Comparison of ENCODE assay signal across 8 mouse cellular contexts in genomic region chr2:116074726-116075440, GRCm38 (mm10). TPM values are rescaled to one million over a fixed set of nuclear protein-coding genes. Genes with fewer than 3 reads are reported as not detected.
A peak's percentile ranks its signal among the peaks of the same experiment; 100 is the strongest.
DNase-seq lines count a peak whose midpoint lies in the region; ATAC-seq and TF ChIP-seq lines count a peak whose summit lies in the region.

No protein-coding gene starts in this region.

- H3K4me1 ChIP-seq in E14TG2a.4 (replicated peaks; ENCODE audit: low read depth, low read length) = peaks cover 26% of the 10 kb centered on the region
- peaks cover 33% of the 10 kb centered on the region for H3K4me1 ChIP-seq in forebrain, embryonic 15.5 days
- H3K4me1 ChIP-seq in liver, embryonic 13.5 days (replicated peaks) = 0 out of 2 replicates have a peak, but pooled peaks cover 5% of the 10 kb centered on the region

- no peaks in the 10 kb centered on the region for H3K36me3 ChIP-seq in E14TG2a.4 (ENCODE audit: insufficient read depth, low read length)
- H3K36me3 ChIP-seq in forebrain, embryonic 15.5 days = no peaks in the 10 kb centered on the region
- no peaks in the 10 kb centered on the region for H3K36me3 ChIP-seq in liver, embryonic 13.5 days

- H3K9me3 ChIP-seq in E14TG2a.4 (ENCODE audit: low read length) = no peaks in the 10 kb centered on the region
- H3K9me3 ChIP-seq in forebrain, embryonic 15.5 days = no peaks in the 10 kb centered on the region
- no peaks in the 10 kb centered on the region for H3K9me3 ChIP-seq in liver, embryonic 13.5 days (replicated peaks)

- DNase-seq in heart, adult 11 months = peak; percentile 85
- DNase-seq in heart, postnatal 4 days = no peak
- DNase-seq in liver, embryonic 13.5 days = no peak
- DNase-seq in frontal cortex, postnatal 10 days (ENCODE audit: low spot score in 2 of 2) = no peak
- no peak for DNase-seq in thymus, postnatal 14 days
- DNase-seq in left cerebral cortex, postnatal 4 days = no peak

- peaks cover 88% of the 10 kb centered on the region for H3K27me3 ChIP-seq in E14TG2a.4 (ENCODE audit: insufficient read depth, low read length)
- H3K27me3 ChIP-seq in forebrain, embryonic 15.5 days = no peaks in the 10 kb centered on the region
- peaks cover 80% of the 10 kb centered on the region for H3K27me3 ChIP-seq in liver, embryonic 13.5 days

- peak overlapping the region; percentile 99 for H3K27ac ChIP-seq in forebrain, embryonic 15.5 days (replicated peaks)
- H3K27ac ChIP-seq in liver, embryonic 13.5 days = no peak overlapping the region

- H3K9ac ChIP-seq in forebrain, embryonic 15.5 days (replicated peaks) = peak overlapping the region; percentile 59
- no peak overlapping the region for H3K9ac ChIP-seq in liver, embryonic 13.5 days

- TF ChIP-seq CTCF in E14TG2a.4 (conservative IDR thresholded peaks at IDR 0.05; ENCODE audit: low read length) = no peak

- H3K4me2 ChIP-seq in forebrain, embryonic 15.5 days (replicated peaks) = peak overlapping the region; percentile 78
- H3K4me2 ChIP-seq in liver, embryonic 13.5 days = no peak overlapping the region

- intact Hi-C loops in left cerebral cortex, postnatal 4 days (cut with DNase I) = loop anchor here (2.0 kb wide), 1 partner anchor 740 kb away; no protein-coding TSS in a partner anchor

- ATAC-seq in forebrain, embryonic 15.5 days (replicated peaks) = 0 out of 2 replicates have a peak, but pooled peaks have one; percentile 9
- ATAC-seq in liver, embryonic 13.5 days (ENCODE audit: low read depth) = no peak

- peak overlapping the region; percentile 51 for H3K4me3 ChIP-seq in E14TG2a.4 (replicated peaks; ENCODE audit: low read length)
- peak overlapping the region; percentile 79 for H3K4me3 ChIP-seq in forebrain, embryonic 15.5 days
- peak overlapping the region; percentile 44; the same call in 1 of the 2 replicates for H3K4me3 ChIP-seq in liver, embryonic 13.5 days (replicated peaks)

- WGBS in forebrain, embryonic 15.5 days = 4% methylated on average over 17 of the region's 17 CpGs
- 9% methylated on average over 17 of the region's 17 CpGs for WGBS in liver, embryonic 13.5 days (ENCODE audit: insufficient replicate concordance)

RNA-seq across cellular contexts. Expression of gene Meis2, which starts 9.2 kb away (rescaled TPM):
- 10 to 100 TPM; 33.2 to 36.6 TPM for total RNA-seq in heart, postnatal 4 days (2021)
- 155 and 167 TPM in 2 replicates for polyA plus RNA-seq in forebrain, embryonic 15.5 days (2015; fragmentation: Nextera tagmentation; extraction: Ambion mirVana)
- polyA plus RNA-seq in liver, embryonic 13.5 days (2015; fragmentation: Nextera tagmentation; extraction: Ambion mirVana) = 2.1 and 2.6 TPM in 2 replicates
- 100 to 1,000 TPM; 186 to 188 TPM for total RNA-seq in left cerebral cortex, postnatal 4 days (2021)

Comparison
In these comparisons a context has a peak if more than half of its experiments do, and no peak if none do; other contexts are left out.
1. RNA of gene Meis2, which starts 9.2 kb away (total RNA-seq): 186 to 188 TPM in left cerebral cortex, postnatal 4 days; 33.2 to 36.6 TPM in heart, postnatal 4 days; every median in the first group is over 4 times any median in the second.
2. Peak in every context shown above with its lines, with median percentiles within 50 percentile points of each other: H3K4me3 ChIP-seq.